Mouse (Mus musculus) testis, adult 2 months (tissue): Measurements from ENCODE around the gene Dhdds.

Experiments used
- CTCF ChIP-seq: fragments of 200-500 bp; IDR thresholded peaks from 2 replicates; pipeline ENCODE4 v1.5.1; 2012; ENCODE audit warnings: low read depth, mild to moderate bottlenecking, inconsistent platforms, low read length, moderate library complexity; ENCODE audit not compliant: control insufficient read depth, insufficient read depth, insufficient replicate concordance
- POLR2A ChIP-seq: fragments of 200-500 bp; IDR thresholded peaks from 2 replicates; pipeline ENCODE4 v1.6.1; 2012; ENCODE audit warnings: low read depth, mild to moderate bottlenecking, inconsistent platforms, low read length, moderate library complexity; ENCODE audit not compliant: control insufficient read depth

DNA sequence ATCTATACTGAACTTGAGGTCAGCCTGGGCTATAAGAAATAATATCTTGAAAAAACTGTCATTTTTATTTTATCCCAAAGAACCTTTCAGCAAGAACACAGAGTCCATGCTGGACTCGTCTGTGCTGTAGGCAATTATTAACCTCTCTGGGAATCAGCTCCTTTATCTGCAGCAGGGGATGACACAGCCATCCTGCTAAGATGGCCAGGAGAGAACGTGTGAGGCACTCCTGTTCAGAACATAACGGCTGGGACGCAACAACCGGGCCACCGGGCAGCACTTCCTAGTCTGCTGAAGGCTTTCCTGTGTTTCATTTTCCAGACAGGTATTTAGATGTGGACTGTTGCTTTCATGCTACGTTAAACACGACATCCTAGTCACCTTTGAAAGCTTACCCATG, 6.0 kb downstream of the Dhdds start:
- TF ChIP-seq CTCF: no peak
- no peak for TF ChIP-seq POLR2A
